Mouse (Mus musculus) liver, adult 2 months (tissue): ENCODE data around the gene Cyth4. TPM values are rescaled to one million over a fixed set of nuclear protein-coding genes. Genes with fewer than 3 reads are reported as not detected.
A peak's percentile ranks its signal among the peaks of the same experiment; 100 is the strongest.

Experiments used
- DNase-seq: peaks from one replicate; pipeline ENCODE4 v3.0.0-alpha.2; 2011; ENCODE audit warnings: low read depth, low spot score; ENCODE audit errors: extremely low read depth
- H3K27ac ChIP-seq: fragments of 200-500 bp; replicated peaks from 2 replicates; pipeline ENCODE4 v1.5.1; 2012; ENCODE audit warnings: low read depth, mild to moderate bottlenecking, control low read depth, inconsistent platforms, low read length; ENCODE audit not compliant: insufficient read depth
- H3K27me3 ChIP-seq: fragments of 200-500 bp; 2 replicates; pipeline ENCODE4 v1.6.1; 2012; ENCODE audit warnings: mild to moderate bottlenecking, moderate library complexity, low read length, inconsistent platforms; ENCODE audit not compliant: control insufficient read depth, insufficient read depth
- H3K36me3 ChIP-seq: fragments of 200-500 bp; 2 replicates; pipeline ENCODE4 v1.6.1; 2012; ENCODE audit warnings: low read length, inconsistent platforms; ENCODE audit not compliant: control insufficient read depth, insufficient read depth
- H3K4me1 ChIP-seq: fragments of 200-500 bp; 2 replicates; pipeline ENCODE4 v1.6.1; 2011; ENCODE audit warnings: low read length; ENCODE audit not compliant: control insufficient read depth, insufficient read depth
- H3K4me3 ChIP-seq: fragments of 200-500 bp; 2 replicates; pipeline ENCODE4 v1.5.1; 2011; ENCODE audit warnings: low read depth, mild to moderate bottlenecking, control low read depth, low read length, moderate library complexity; ENCODE audit not compliant: insufficient read depth
- H3K79me2 ChIP-seq: fragments of 200-500 bp; 2 replicates; pipeline ENCODE4 v1.6.1; 2012; ENCODE audit warnings: inconsistent platforms, mild to moderate bottlenecking, low read length, moderate library complexity; ENCODE audit not compliant: control insufficient read depth, insufficient read depth
- H3K9ac ChIP-seq: fragments of 200-500 bp; 2 replicates; pipeline ENCODE4 v1.6.1; 2012; ENCODE audit warnings: low read depth, mild to moderate bottlenecking, control low read depth, inconsistent platforms, low read length
- CTCF ChIP-seq: fragments of 200-500 bp; IDR thresholded peaks from 2 replicates; pipeline ENCODE4 v1.5.1; 2011; ENCODE audit warnings: low read depth, low read length, control low read depth
- POLR2A ChIP-seq: fragments of 200-500 bp; IDR thresholded peaks from 2 replicates; pipeline ENCODE4 v1.6.1; 2011; ENCODE audit warnings: low read length, control low read depth; ENCODE audit not compliant: insufficient read depth; ENCODE audit errors: extremely low read depth
- WGBS: fragments of 180-500 bp; shearing (Covaris S2); methylation state at CpG from one replicate; pipeline ENCODE4 v1.1.7; 2018; 5-methylcytosine and 5-hydroxymethylcytosine counted together
- polyA plus RNA-seq: library from polyadenylated mRNA; depleted of rRNA; stranded (reverse); fragments of >200 nt; gene quantifications from 2 replicates; pipeline ENCODE4 v1.2.3, GENCODE M21; 2012
- total RNA-seq: library from RNA; depleted of rRNA; stranded (reverse); fragments of >200 nt; gene quantifications from 2 replicates; pipeline ENCODE4 v1.2.3, GENCODE M21; 2014

The Cyth4 gene
- total and polyA plus RNA-seq, 2 experiments: 4.7 to 5.7 TPM

DNA sequence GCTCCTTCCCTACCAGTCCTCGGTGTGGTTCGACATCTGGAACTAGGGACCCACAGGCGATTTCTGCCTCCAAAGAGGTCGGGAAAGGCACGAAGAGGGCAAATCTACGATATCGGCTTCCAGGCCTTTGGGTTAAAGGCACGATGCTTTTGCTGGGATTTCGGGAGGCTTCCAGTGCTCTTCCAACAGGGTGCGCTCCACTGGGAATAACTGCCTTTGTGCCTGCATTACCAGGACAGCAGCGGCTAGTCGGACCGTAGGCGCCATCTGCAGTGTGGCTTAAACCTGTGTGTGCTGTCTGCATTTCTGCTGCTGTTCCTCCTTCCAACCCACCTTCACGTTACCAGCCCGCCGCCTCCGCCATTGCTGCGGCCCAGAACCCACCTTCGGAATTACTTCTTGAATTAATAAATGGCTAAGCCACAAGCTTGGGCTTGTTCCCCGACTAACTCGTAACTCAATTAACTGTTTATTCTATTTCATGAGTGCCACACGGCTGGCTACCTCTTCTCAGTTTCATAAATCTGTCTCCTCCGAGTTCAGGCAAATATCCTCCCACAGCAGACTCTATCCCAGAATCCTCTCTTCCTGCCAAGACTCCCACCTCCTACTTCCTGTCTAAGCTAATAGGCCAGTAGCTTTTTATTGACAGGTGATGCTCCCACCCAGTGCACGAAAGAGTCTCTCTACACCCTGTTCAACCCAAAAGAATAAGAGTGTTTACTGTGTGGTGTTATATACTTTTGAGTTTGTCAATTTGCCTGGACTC, 42.1 kb upstream of the Cyth4 start:
- no peaks in the 10 kb centered on the region for H3K27me3 ChIP-seq
- H3K79me2 ChIP-seq: no peaks in the 10 kb centered on the region
- H3K36me3 ChIP-seq: no peaks in the 10 kb centered on the region
- no peaks in the 10 kb centered on the region for H3K4me1 ChIP-seq
- TF ChIP-seq CTCF (no peak), POLR2A (no peak)
- H3K4me3 ChIP-seq: peak overlapping the region; percentile 45
- DNase-seq: peak; percentile 38
- H3K9ac ChIP-seq: peak overlapping the region; percentile 0; the same call in 1 of the 2 replicates
- no peak overlapping the region for H3K27ac ChIP-seq
- WGBS: 65% methylated on average over 25 of the region's 25 CpGs

GRCm38 (mm10) chr15:78557693-78558535, 38.9 kb upstream of the Cyth4 start:
- Histone ChIP-seq H3K27me3 (no peaks in the 10 kb centered on the region), H3K4me1 (no peaks in the 10 kb centered on the region), H3K9ac (no peak overlapping the region), H3K4me3 (no peak overlapping the region), H3K27ac (no peak overlapping the region), H3K36me3 (no peaks in the 10 kb centered on the region), H3K79me2 (no peaks in the 10 kb centered on the region)
- TF ChIP-seq POLR2A: no peak
- TF ChIP-seq CTCF: no peak
- no peak for DNase-seq
- WGBS: 66% methylated on average over 10 of the region's 10 CpGs

- 77% methylated on average over 11 of the region's 11 CpGs for WGBS
- Histone ChIP-seq H3K4me1 (no peaks in the 10 kb centered on the region), H3K36me3 (no peaks in the 10 kb centered on the region), H3K27ac (no peak overlapping the region), H3K4me3 (no peak overlapping the region), H3K79me2 (no peaks in the 10 kb centered on the region), H3K9ac (no peak overlapping the region), H3K27me3 (no peaks in the 10 kb centered on the region)
- DNase-seq: no peak
- TF ChIP-seq CTCF (no peak), POLR2A (no peak)
Measured at GRCm38 (mm10) chr15:78559141-78559979, 37.5 kb upstream of the Cyth4 start.

- H3K27ac ChIP-seq: no peak overlapping the region
- H3K4me3 ChIP-seq: no peak overlapping the region
- H3K36me3 ChIP-seq: no peaks in the 10 kb centered on the region
- no peaks in the 10 kb centered on the region for H3K79me2 ChIP-seq
- H3K27me3 ChIP-seq: no peaks in the 10 kb centered on the region
- H3K4me1 ChIP-seq: no peaks in the 10 kb centered on the region
- 95% methylated on average over 3 of the region's 3 CpGs for WGBS
- TF ChIP-seq CTCF (no peak), POLR2A (no peak)
- no peak overlapping the region for H3K9ac ChIP-seq
- DNase-seq: no peak
Measured at GRCm38 (mm10) chr15:78563344-78563743, 33.5 kb upstream of the Cyth4 start.

DNA sequence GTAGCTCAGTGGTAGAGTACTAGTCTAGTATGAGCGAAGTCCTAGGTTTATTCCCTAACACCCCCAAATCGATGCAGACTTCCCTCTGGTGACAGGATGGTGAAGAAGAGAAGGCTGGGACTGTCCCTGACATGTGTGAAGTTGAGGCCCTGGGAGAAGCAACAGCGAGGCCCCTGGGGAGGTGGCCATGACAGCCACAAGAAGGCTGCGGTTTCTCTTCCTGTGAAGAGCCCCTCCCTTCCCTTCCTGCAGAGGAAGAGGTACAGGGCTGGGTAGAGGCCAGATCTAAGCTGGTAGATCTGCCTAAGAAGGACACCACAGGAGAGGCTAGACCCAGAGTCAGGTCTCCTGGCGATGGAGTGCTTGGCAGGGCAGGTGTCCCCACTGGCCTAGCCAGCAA, 32.9 kb upstream of the Cyth4 start:
- H3K4me3 ChIP-seq: no peak overlapping the region
- no peak for DNase-seq

More for the DNA sequence above, 32.9 kb upstream of the Cyth4 start:
- 83% methylated on average over 5 of the region's 5 CpGs for WGBS
- no peaks in the 10 kb centered on the region for H3K4me1 ChIP-seq
- no peaks in the 10 kb centered on the region for H3K27me3 ChIP-seq
- no peak overlapping the region for H3K9ac ChIP-seq
- no peak overlapping the region for H3K27ac ChIP-seq
- TF ChIP-seq CTCF: no peak
- no peak for TF ChIP-seq POLR2A
- no peaks in the 10 kb centered on the region for H3K36me3 ChIP-seq
- H3K79me2 ChIP-seq: no peaks in the 10 kb centered on the region
